In the genomic region with DNA sequence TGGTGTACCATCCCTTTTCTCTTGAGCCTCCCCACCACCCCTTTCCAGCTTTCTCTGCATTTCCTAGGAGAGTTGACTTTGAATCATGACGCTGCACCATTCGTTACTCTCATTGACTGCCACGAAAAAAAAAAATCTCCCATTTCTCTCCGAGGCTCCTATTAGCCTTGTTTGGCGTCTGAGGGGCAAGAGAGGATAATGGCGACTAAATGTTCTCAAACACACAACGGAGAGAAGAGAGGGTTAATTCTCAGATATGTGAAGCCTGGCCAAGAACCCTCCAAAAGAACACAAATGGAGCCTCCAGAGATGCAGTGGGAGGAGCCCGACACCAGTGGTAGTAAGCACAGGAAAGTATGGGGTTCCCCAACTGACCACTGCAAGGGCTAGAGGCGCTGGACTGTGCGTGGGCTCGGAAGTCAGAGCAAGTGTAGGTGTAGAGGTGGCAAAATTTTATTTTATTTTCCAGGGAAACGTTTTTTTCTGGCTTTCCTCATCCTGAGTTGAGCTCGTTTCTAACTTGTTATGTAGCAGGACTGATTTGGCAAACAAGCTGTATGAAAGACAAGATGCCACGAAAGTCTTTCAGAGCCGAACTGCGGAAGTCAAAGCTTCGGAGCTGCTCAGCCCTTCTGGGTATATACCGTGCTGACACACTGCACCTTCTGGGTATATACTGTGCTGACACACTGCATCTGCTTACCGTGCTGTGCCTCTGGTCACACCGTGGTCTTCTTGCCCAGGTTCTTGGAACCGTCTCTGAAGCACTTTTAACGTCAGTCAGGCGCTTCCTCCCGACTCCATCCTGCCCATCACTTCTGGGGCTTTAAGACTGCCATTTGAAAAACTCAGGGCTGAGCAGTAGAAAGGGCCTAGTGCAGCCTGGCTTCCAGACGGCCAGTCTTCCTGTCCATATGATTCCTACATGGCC, we compare ENCODE assay signal across 22 mouse cellular contexts. TPM values are rescaled to one million over a fixed set of nuclear protein-coding genes. Genes with fewer than 3 reads are reported as not detected.
DNase-seq lines count a peak whose midpoint lies in the region; ATAC-seq lines count a peak whose summit lies in the region.
"Had no signal": no experiment of that assay in that cellular context is flagged by ENCODE, and none has a peak within 500 bp of the region (broad histone marks: within the 10 kb centered on the region; RNA-seq: fewer than 3 reads in every experiment).

No protein-coding gene starts in this region.

- no peaks in the 10 kb centered on the region for H3K36me3 ChIP-seq in limb, embryonic 13.5 days
- H3K36me3 ChIP-seq in limb, embryonic 10.5 days = no peaks in the 10 kb centered on the region
- no peaks in the 10 kb centered on the region for H3K36me3 ChIP-seq in embryonic facial prominence, embryonic 15.5 days
- no peaks in the 10 kb centered on the region for H3K36me3 ChIP-seq in forebrain, embryonic 15.5 days
- H3K36me3 ChIP-seq: forebrain, embryonic 10.5 days; hindbrain, embryonic 13.5 days; intestine, embryonic 15.5 days; kidney, embryonic 15.5 days; liver, embryonic 13.5 days; lung, embryonic 15.5 days; neural tube, embryonic 12.5 days had no signal

- H3K27ac ChIP-seq in limb, embryonic 13.5 days = no peak overlapping the region
- H3K27ac ChIP-seq in limb, embryonic 10.5 days = no peak overlapping the region
- 0 out of 2 replicates have a peak overlapping the region, but pooled peaks have one; percentile 24 for H3K27ac ChIP-seq in embryonic facial prominence, embryonic 15.5 days (replicated peaks)
- no peak overlapping the region for H3K27ac ChIP-seq in forebrain, embryonic 15.5 days (replicated peaks)
- H3K27ac ChIP-seq: hindbrain, embryonic 13.5 days; intestine, embryonic 15.5 days; kidney, embryonic 15.5 days; liver, embryonic 13.5 days; macrophage; neural tube, embryonic 12.5 days had no signal

- peak; percentile 3; the same call in 1 of the 2 replicates for ATAC-seq in frontal cortex, adult (ENCODE audit: low TSS enrichment)
- ATAC-seq in limb, embryonic 13.5 days (ENCODE audit: low FRiP score, low read depth) = no peak
- ATAC-seq in embryonic facial prominence, embryonic 15.5 days (ENCODE audit: insufficient number of reproducible peaks, low FRiP score, low TSS enrichment, low read depth) = no peak
- no peak for ATAC-seq in forebrain, embryonic 15.5 days (replicated peaks)
- ATAC-seq: intestine, embryonic 15.5 days had no signal

- WGBS in limb, embryonic 13.5 days = 78% methylated on average over 25 of the region's 25 CpGs
- WGBS in limb, embryonic 10.5 days = 87% methylated on average over 25 of the region's 25 CpGs
- 76% methylated on average over 25 of the region's 25 CpGs for WGBS in embryonic facial prominence, embryonic 15.5 days
- WGBS in forebrain, embryonic 15.5 days = 76% methylated on average over 25 of the region's 25 CpGs

- H3K4me1 ChIP-seq in limb, embryonic 13.5 days = peaks cover 62% of the 10 kb centered on the region
- peaks cover 16% of the 10 kb centered on the region for H3K4me1 ChIP-seq in limb, embryonic 10.5 days
- H3K4me1 ChIP-seq in embryonic facial prominence, embryonic 15.5 days = peaks cover 52% of the 10 kb centered on the region
- H3K4me1 ChIP-seq in forebrain, embryonic 15.5 days = peaks cover 4% of the 10 kb centered on the region

- no peak overlapping the region for H3K4me3 ChIP-seq in limb, embryonic 13.5 days
- no peak overlapping the region for H3K4me3 ChIP-seq in limb, embryonic 10.5 days
- H3K4me3 ChIP-seq in embryonic facial prominence, embryonic 15.5 days (replicated peaks) = no peak overlapping the region
- H3K4me3 ChIP-seq in forebrain, embryonic 15.5 days = no peak overlapping the region
- H3K4me3 ChIP-seq: forebrain, embryonic 10.5 days; hindbrain, embryonic 13.5 days; intestine, embryonic 15.5 days; kidney, embryonic 15.5 days; liver, embryonic 13.5 days; lung, embryonic 15.5 days; neural tube, embryonic 12.5 days had no signal

- H3K9ac ChIP-seq in limb, embryonic 13.5 days = 0 out of 2 replicates have a peak overlapping the region, but pooled peaks have one; percentile 4
- H3K9ac ChIP-seq in embryonic facial prominence, embryonic 15.5 days = no peak overlapping the region
- no peak overlapping the region for H3K9ac ChIP-seq in forebrain, embryonic 15.5 days (replicated peaks)
- H3K9ac ChIP-seq: hindbrain, embryonic 13.5 days; intestine, embryonic 15.5 days; kidney, embryonic 15.5 days; liver, embryonic 13.5 days; lung, embryonic 15.5 days; neural tube, embryonic 12.5 days had no signal

- DNase-seq in frontal cortex, postnatal 36 days (ENCODE audit: low spot score in 2 of 2) = no peak
- no peak for DNase-seq in limb, embryonic 10.5 days (ENCODE audit: low spot score)
- DNase-seq in CD4-positive, CD25-positive, alpha-beta regulatory T cell, adult 2 months (ENCODE audit: low read depth, low spot score) = peak; percentile 74
- no peak for DNase-seq in neural tube, embryonic 10.5 days (ENCODE audit: extremely low spot score, low spot score)
- DNase-seq: adrenal gland, postnatal 10 days; cerebellum, postnatal 10 days; gastrocnemius, postnatal 36 days; heart, postnatal 14 days; liver, embryonic 13.5 days; right cerebral cortex, adult 18-20 months had no signal

- no peaks in the 10 kb centered on the region for H3K27me3 ChIP-seq in limb, embryonic 13.5 days
- H3K27me3 ChIP-seq in limb, embryonic 10.5 days (ENCODE audit: low read depth, poor library complexity, severe bottlenecking) = no peaks in the 10 kb centered on the region
- no peaks in the 10 kb centered on the region for H3K27me3 ChIP-seq in embryonic facial prominence, embryonic 15.5 days
- H3K27me3 ChIP-seq in forebrain, embryonic 15.5 days = no peaks in the 10 kb centered on the region
- H3K27me3 ChIP-seq: hindbrain, embryonic 13.5 days; intestine, embryonic 15.5 days; kidney, embryonic 15.5 days; liver, embryonic 13.5 days; lung, embryonic 15.5 days; neural tube, embryonic 12.5 days had no signal

- H3K4me2 ChIP-seq in limb, embryonic 13.5 days (replicated peaks) = no peak overlapping the region
- no peak overlapping the region for H3K4me2 ChIP-seq in embryonic facial prominence, embryonic 15.5 days (replicated peaks)
- no peak overlapping the region for H3K4me2 ChIP-seq in forebrain, embryonic 15.5 days (replicated peaks)
- H3K4me2 ChIP-seq: hindbrain, embryonic 13.5 days; intestine, embryonic 15.5 days; kidney, embryonic 15.5 days; liver, embryonic 13.5 days; lung, embryonic 15.5 days; midbrain, embryonic 11.5 days; neural tube, embryonic 12.5 days had no signal

- no peaks in the 10 kb centered on the region for H3K9me3 ChIP-seq in limb, embryonic 13.5 days
- no peaks in the 10 kb centered on the region for H3K9me3 ChIP-seq in limb, embryonic 10.5 days (replicated peaks)
- no peaks in the 10 kb centered on the region for H3K9me3 ChIP-seq in embryonic facial prominence, embryonic 15.5 days (replicated peaks)
- H3K9me3 ChIP-seq in forebrain, embryonic 15.5 days = no peaks in the 10 kb centered on the region
- H3K9me3 ChIP-seq: forebrain, embryonic 10.5 days; hindbrain, embryonic 13.5 days; intestine, embryonic 15.5 days; kidney, embryonic 15.5 days; liver, embryonic 13.5 days; lung, embryonic 15.5 days; neural tube, embryonic 12.5 days had no signal

RNA-seq across cellular contexts. Expression of a gene that starts 7.2 kb away (rescaled TPM):
- 119 and 120 TPM in 2 replicates for polyA plus RNA-seq in limb, embryonic 13.5 days (2015; fragmentation: Nextera tagmentation; extraction: Ambion mirVana)
- polyA plus RNA-seq in limb, embryonic 10.5 days (2016; fragmentation: Nextera tagmentation; extraction: Ambion mirVana) = 38.1 and 56.1 TPM in 2 replicates
- polyA plus RNA-seq in embryonic facial prominence, embryonic 15.5 days (2015; fragmentation: Nextera tagmentation; extraction: Ambion mirVana) = 111 and 122 TPM in 2 replicates
- polyA plus RNA-seq in forebrain, embryonic 15.5 days (2015; fragmentation: Nextera tagmentation; extraction: Ambion mirVana) = 90.4 and 94.7 TPM in 2 replicates

RNA-seq across cellular contexts. Expression of a gene that starts 44.9 kb away (rescaled TPM):
- polyA plus RNA-seq in limb, embryonic 13.5 days (2015; fragmentation: Nextera tagmentation; extraction: Ambion mirVana) = 39.1 and 46.6 TPM in 2 replicates
- 49.9 and 54.0 TPM in 2 replicates for polyA plus RNA-seq in limb, embryonic 10.5 days (2016; fragmentation: Nextera tagmentation; extraction: Ambion mirVana)
- 47.1 and 48.0 TPM in 2 replicates for polyA plus RNA-seq in embryonic facial prominence, embryonic 15.5 days (2015; fragmentation: Nextera tagmentation; extraction: Ambion mirVana)
- polyA plus RNA-seq in forebrain, embryonic 15.5 days (2015; fragmentation: Nextera tagmentation; extraction: Ambion mirVana) = 54.8 and 55.2 TPM in 2 replicates

RNA-seq across cellular contexts. Expression of a gene that starts 45.2 kb away (rescaled TPM):
- 81.4 and 83.3 TPM in 2 replicates for polyA plus RNA-seq in limb, embryonic 13.5 days (2015; fragmentation: Nextera tagmentation; extraction: Ambion mirVana)
- polyA plus RNA-seq in limb, embryonic 10.5 days (2016; fragmentation: Nextera tagmentation; extraction: Ambion mirVana) = 80.4 and 81.9 TPM in 2 replicates
- polyA plus RNA-seq in embryonic facial prominence, embryonic 15.5 days (2015; fragmentation: Nextera tagmentation; extraction: Ambion mirVana) = 67.3 and 67.9 TPM in 2 replicates
- polyA plus RNA-seq in forebrain, embryonic 15.5 days (2015; fragmentation: Nextera tagmentation; extraction: Ambion mirVana) = 144 and 145 TPM in 2 replicates
